ENCODE assay signal across 29 mouse cellular contexts in the genomic region with DNA sequence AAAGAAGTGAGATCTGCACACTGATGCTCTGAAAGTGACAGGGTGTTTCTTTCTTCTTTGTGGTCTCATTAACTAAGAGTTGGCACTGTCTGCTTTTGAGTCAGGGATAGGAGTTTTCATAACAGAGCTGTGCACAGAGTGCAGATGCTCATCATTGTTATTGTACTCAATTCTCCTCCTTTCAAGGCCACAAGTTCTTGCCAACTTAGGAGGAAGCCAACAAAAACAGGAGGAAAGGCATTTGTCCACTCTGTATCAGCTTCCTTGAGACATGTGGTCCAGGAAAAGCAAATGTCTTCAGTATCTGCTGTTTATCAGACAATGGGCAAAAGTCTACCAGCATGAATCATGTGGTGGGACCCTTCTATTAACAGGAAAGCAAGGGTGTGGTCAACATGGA.
A peak's percentile ranks its signal among the peaks of the same experiment; 100 is the strongest.
DNase-seq lines count a peak whose midpoint lies in the region; ATAC-seq lines count a peak whose summit lies in the region.
"Had no signal": no experiment of that assay in that cellular context is flagged by ENCODE, and none has a peak within 500 bp of the region (broad histone marks: within the 10 kb centered on the region; RNA-seq: fewer than 3 reads in every experiment).

No protein-coding gene starts in this region.

- ATAC-seq in heart, embryonic 16.5 days (replicated peaks; ENCODE audit: extremely low read depth, insufficient read depth, low FRiP score) = peak; percentile 37
- ATAC-seq: forebrain, embryonic 14.5 days; inflammation-experienced regulatory T-cells, adult 6 months; midbrain, embryonic 13.5 days had no signal

- no peak overlapping the region for H3K4me3 ChIP-seq in heart, embryonic 16.5 days (ENCODE audit: low read length)
- H3K4me3 ChIP-seq: heart, embryonic 13.5 days; hindbrain, embryonic 10.5 days; hindbrain, embryonic 15.5 days; midbrain, embryonic 13.5 days; neural tube, embryonic 13.5 days had no signal

- no peak overlapping the region for H3K27ac ChIP-seq in heart, embryonic 16.5 days (ENCODE audit: low read length)
- H3K27ac ChIP-seq: heart, embryonic 13.5 days; hindbrain, embryonic 10.5 days; hindbrain, embryonic 15.5 days; liver, embryonic 14.5 days; midbrain, embryonic 13.5 days; neural tube, embryonic 13.5 days had no signal

- no peaks in the 10 kb centered on the region for H3K4me1 ChIP-seq in heart, embryonic 16.5 days (ENCODE audit: control insufficient read depth, insufficient read depth, low read length)
- H3K4me1 ChIP-seq: heart, embryonic 13.5 days; hindbrain, embryonic 10.5 days; hindbrain, embryonic 15.5 days; midbrain, embryonic 13.5 days; neural tube, embryonic 13.5 days had no signal

- no peaks in the 10 kb centered on the region for H3K27me3 ChIP-seq in heart, embryonic 16.5 days (ENCODE audit: control insufficient read depth, insufficient read depth, low read length)
- H3K27me3 ChIP-seq: heart, embryonic 13.5 days; hindbrain, embryonic 15.5 days; midbrain, embryonic 13.5 days; neural tube, embryonic 13.5 days had no signal

- peak; percentile 1 for DNase-seq in adrenal gland, adult 8-10 months
- no peak for DNase-seq in adrenal gland, postnatal 10 days
- peak; percentile 23 to 32 for DNase-seq in heart, adult 9 months (ENCODE audit: low spot score in 2 of 2)
- DNase-seq in heart, postnatal 25 days (ENCODE audit: low spot score) = no peak
- DNase-seq in 3T3-L1 (ENCODE audit: low read depth, low spot score) = peak; percentile 21
- DNase-seq in left cerebral cortex, postnatal 25 days (ENCODE audit: low spot score in 2 of 2) = no peak
- DNase-seq: adrenal gland, adult 2 months; cerebellum, adult 11 months; cerebellum, adult 9-10 months; cerebellum, postnatal 36 days; gastrocnemius, postnatal 25 days; kidney, adult 11 months; kidney, postnatal 14 days; layer of hippocampus, adult 9-11 months; liver; lung, embryonic 14.5 days; retina, postnatal 1 day; right cerebral cortex, postnatal 14 days; thymus, postnatal 14 days had no signal

- H3K9ac ChIP-seq in heart, embryonic 16.5 days (ENCODE audit: low read length) = no peak overlapping the region
- H3K9ac ChIP-seq: heart, embryonic 13.5 days; hindbrain, embryonic 15.5 days; liver, embryonic 14.5 days; lung, embryonic 14.5 days; midbrain, embryonic 13.5 days; neural tube, embryonic 13.5 days had no signal

- no peak overlapping the region for H3K4me2 ChIP-seq in heart, embryonic 16.5 days (ENCODE audit: low read depth, low read length)
- H3K4me2 ChIP-seq: heart, embryonic 13.5 days; hindbrain, embryonic 15.5 days; lung, embryonic 14.5 days; midbrain, embryonic 13.5 days; neural tube, embryonic 13.5 days had no signal

- no peaks in the 10 kb centered on the region for H3K9me3 ChIP-seq in heart, embryonic 16.5 days (replicated peaks; ENCODE audit: control insufficient read depth, low read length)
- H3K9me3 ChIP-seq: G1E; hindbrain, embryonic 10.5 days; hindbrain, embryonic 15.5 days; midbrain, embryonic 13.5 days; neural tube, embryonic 13.5 days had no signal

- intact Hi-C loops in heart, postnatal 25 days (cut with DNase I) = no loop called here
- intact Hi-C loops in left cerebral cortex, postnatal 25 days (cut with DNase I) = no loop called here

- no peaks in the 10 kb centered on the region for H3K36me3 ChIP-seq in heart, embryonic 16.5 days (ENCODE audit: control insufficient read depth, insufficient read depth)
- H3K36me3 ChIP-seq: G1E; heart, embryonic 13.5 days; hindbrain, embryonic 10.5 days; hindbrain, embryonic 15.5 days; midbrain, embryonic 13.5 days; neural tube, embryonic 13.5 days had no signal

Comparison
In these comparisons a context has a peak if more than half of its experiments do, and no peak if none do; other contexts are left out.
1. DNase-seq: peak in adrenal gland, adult 8-10 months (single experiment), heart, adult 9 months (2 of 2) and 3T3-L1 (single experiment); none in adrenal gland, postnatal 10 days (single experiment), heart, postnatal 25 days (single experiment) and left cerebral cortex, postnatal 25 days (0 of 2).